Mouse (Mus musculus) neural tube, embryonic 14.5 days (tissue): ENCODE measurements around the gene Abhd17a. TPM values are rescaled to one million over a fixed set of nuclear protein-coding genes. Genes with fewer than 3 reads are reported as not detected.

Source experiments
- ATAC-seq: fragments of 200-750 bp; cut with Nextera tagmentation; 2 replicates; pipeline ENCODE4 v1.8.0; 2017; ENCODE audit warnings: low read depth, mild to moderate bottlenecking, moderate TSS enrichment, moderate library complexity
- H3K27ac ChIP-seq: fragments of 300-500 bp; sonication (generic); 2 replicates; pipeline ENCODE4 v1.5.1; 2014; ENCODE audit warnings: low read depth, mild to moderate bottlenecking, control low read depth, low read length, moderate library complexity, mixed read lengths
- H3K27me3 ChIP-seq: fragments of 300-500 bp; sonication (generic); 2 replicates; pipeline ENCODE4 v1.6.1; 2014; ENCODE audit warnings: low read length; ENCODE audit not compliant: control insufficient read depth, insufficient read depth
- H3K36me3 ChIP-seq: fragments of 300-500 bp; sonication (generic); 2 replicates; pipeline ENCODE4 v1.6.1; 2014; ENCODE audit warnings: low read length, mixed read lengths; ENCODE audit not compliant: control insufficient read depth, insufficient read depth
- H3K4me1 ChIP-seq: fragments of 300-500 bp; sonication (generic); 2 replicates; pipeline ENCODE4 v1.6.1; 2014; ENCODE audit warnings: low read length; ENCODE audit not compliant: control insufficient read depth, insufficient read depth
- H3K4me2 ChIP-seq: fragments of 300-500 bp; sonication (generic); 2 replicates; pipeline ENCODE4 v1.6.1; 2014; ENCODE audit warnings: mild to moderate bottlenecking, low read depth, low read length, control low read depth
- H3K4me3 ChIP-seq: fragments of 300-500 bp; sonication (generic); 2 replicates; pipeline ENCODE4 v1.5.1; 2014; ENCODE audit warnings: low read depth, low read length, control low read depth, mixed read lengths
- H3K9ac ChIP-seq: fragments of 300-500 bp; sonication (generic); replicated peaks from 2 replicates; pipeline ENCODE4 v1.6.1; 2014; ENCODE audit warnings: low read depth, mild to moderate bottlenecking, control low read depth, low read length, mixed read lengths
- H3K9me3 ChIP-seq: fragments of 300-500 bp; sonication (generic); 2 replicates; pipeline ENCODE4 v1.6.1; 2016; ENCODE audit warnings: low read length; ENCODE audit not compliant: control insufficient read depth
- WGBS: fragments of 180-500 bp; shearing (Covaris S2); extraction: QIAGEN DNeasy Blood & Tissue Kit; methylation state at CpG from one replicate; pipeline ENCODE4 v1.1.7; 2014; 5-methylcytosine and 5-hydroxymethylcytosine counted together
- polyA plus RNA-seq: library from polyadenylated mRNA; unstranded; fragments of >200 nt; fragmentation: Nextera tagmentation; extraction: Ambion mirVana; gene quantifications from 2 replicates; pipeline ENCODE4 v1.2.1, GENCODE M21; 2014

Abhd17a gene
- 144 and 155 TPM in 2 replicates for polyA plus RNA-seq

GRCm38 (mm10) chr10:80589879-80590854 lies at the start of gene Abhd17a:
TSS of gene Abhd17a (minus strand) at chr10:80590341.
- H3K4me3 ChIP-seq = peak within 1 kb of the TSS; percentile 79
- peaks cover 11% of the 10 kb centered on the region for H3K4me1 ChIP-seq
- no peaks in the 10 kb centered on the region for H3K9me3 ChIP-seq
- H3K27ac ChIP-seq = peak within 1 kb of the TSS; percentile 52; the same call in 1 of the 2 replicates
- H3K36me3 ChIP-seq = 0 out of 2 replicates have a peak, but pooled peaks cover 3% of the 10 kb centered on the region
- ATAC-seq = peak; percentile 96
- no peaks in the 10 kb centered on the region for H3K27me3 ChIP-seq
- H3K4me2 ChIP-seq = peak within 1 kb of the TSS; percentile 64
- peak within 1 kb of the TSS; percentile 86 for H3K9ac ChIP-seq
- WGBS = 1% methylated on average over 55 of the region's 73 CpGs

DNA sequence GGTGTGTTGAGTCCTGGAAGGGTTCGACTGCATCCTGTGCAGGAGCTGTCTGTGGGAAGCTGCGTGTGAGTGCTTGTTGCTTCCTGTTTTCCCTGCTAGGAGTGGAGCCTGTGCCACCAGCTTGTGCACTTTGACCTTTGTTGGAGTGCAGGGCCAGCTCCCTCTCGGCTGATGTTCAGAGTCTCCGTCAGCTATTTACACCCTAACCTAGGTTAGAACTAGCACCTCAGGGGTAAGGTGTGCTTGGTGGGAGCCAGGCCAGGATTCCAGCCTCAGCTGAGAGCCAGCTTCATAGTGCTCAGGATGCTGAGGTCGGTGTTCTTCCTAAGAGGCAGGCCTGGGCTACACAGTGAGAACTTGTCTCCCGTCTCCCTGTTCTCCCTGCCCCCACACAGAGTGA lies 45.2 kb upstream of the Abhd17a start:
- Histone ChIP-seq H3K4me2 (no peak overlapping the region), H3K4me1 (no peaks in the 10 kb centered on the region), H3K27ac (no peak overlapping the region), H3K9me3 (no peaks in the 10 kb centered on the region), H3K27me3 (no peaks in the 10 kb centered on the region), H3K4me3 (no peak overlapping the region), H3K9ac (no peak overlapping the region), H3K36me3 (peaks cover 48% of the 10 kb centered on the region)
- no peak for ATAC-seq
- WGBS = 90% methylated on average over 6 of the region's 6 CpGs

- no peak for ATAC-seq
Measured at GRCm38 (mm10) chr10:80628925-80629324, 38.8 kb upstream of the Abhd17a start.

GRCm38 (mm10) chr10:80627685-80628084 lies 37.5 kb upstream of the Abhd17a start:
- Histone ChIP-seq H3K27ac (no peak overlapping the region), H3K27me3 (no peaks in the 10 kb centered on the region), H3K4me1 (peaks cover 27% of the 10 kb centered on the region), H3K9me3 (no peaks in the 10 kb centered on the region), H3K4me3 (no peak overlapping the region), H3K9ac (no peak overlapping the region), H3K4me2 (no peak overlapping the region), H3K36me3 (no peaks in the 10 kb centered on the region)
- WGBS = 75% methylated on average over 2 of the region's 2 CpGs
- ATAC-seq = no peak

More at GRCm38 (mm10) chr10:80628925-80629324, 38.8 kb upstream of the Abhd17a start:
- Histone ChIP-seq H3K27me3 (no peaks in the 10 kb centered on the region), H3K36me3 (no peaks in the 10 kb centered on the region), H3K9ac (no peak overlapping the region), H3K9me3 (no peaks in the 10 kb centered on the region), H3K4me3 (no peak overlapping the region), H3K4me2 (no peak overlapping the region), H3K27ac (no peak overlapping the region), H3K4me1 (peaks cover 18% of the 10 kb centered on the region)
- WGBS = 82% methylated on average over 9 of the region's 9 CpGs

DNA sequence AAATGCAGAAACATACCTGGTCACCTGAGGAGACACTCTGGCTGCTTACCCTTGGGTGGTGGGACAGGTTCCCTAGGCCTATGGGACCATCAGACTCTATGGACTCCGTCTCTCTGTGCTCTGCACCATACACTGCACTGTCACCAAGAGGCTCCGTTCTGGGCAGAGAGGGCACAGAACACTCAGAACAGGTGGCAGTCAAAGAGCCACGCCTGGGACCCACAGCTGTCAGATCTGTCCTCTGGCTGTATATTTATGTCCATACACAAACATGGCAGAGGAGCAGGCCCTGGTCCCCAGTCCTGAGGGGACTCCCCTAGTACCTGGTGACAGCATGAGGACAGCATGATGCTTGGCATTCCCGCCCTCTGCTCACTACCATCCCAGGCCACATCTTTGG lies 35.6 kb upstream of the Abhd17a start:
- H3K9me3 ChIP-seq = no peaks in the 10 kb centered on the region
- no peak overlapping the region for H3K4me2 ChIP-seq
- no peak overlapping the region for H3K4me3 ChIP-seq
- H3K27me3 ChIP-seq = no peaks in the 10 kb centered on the region
- H3K9ac ChIP-seq = no peak overlapping the region
- H3K36me3 ChIP-seq = no peaks in the 10 kb centered on the region
- 94% methylated on average over 4 of the region's 4 CpGs for WGBS
- peaks cover 33% of the 10 kb centered on the region for H3K4me1 ChIP-seq
- no peak for ATAC-seq
- H3K27ac ChIP-seq = no peak overlapping the region

DNA sequence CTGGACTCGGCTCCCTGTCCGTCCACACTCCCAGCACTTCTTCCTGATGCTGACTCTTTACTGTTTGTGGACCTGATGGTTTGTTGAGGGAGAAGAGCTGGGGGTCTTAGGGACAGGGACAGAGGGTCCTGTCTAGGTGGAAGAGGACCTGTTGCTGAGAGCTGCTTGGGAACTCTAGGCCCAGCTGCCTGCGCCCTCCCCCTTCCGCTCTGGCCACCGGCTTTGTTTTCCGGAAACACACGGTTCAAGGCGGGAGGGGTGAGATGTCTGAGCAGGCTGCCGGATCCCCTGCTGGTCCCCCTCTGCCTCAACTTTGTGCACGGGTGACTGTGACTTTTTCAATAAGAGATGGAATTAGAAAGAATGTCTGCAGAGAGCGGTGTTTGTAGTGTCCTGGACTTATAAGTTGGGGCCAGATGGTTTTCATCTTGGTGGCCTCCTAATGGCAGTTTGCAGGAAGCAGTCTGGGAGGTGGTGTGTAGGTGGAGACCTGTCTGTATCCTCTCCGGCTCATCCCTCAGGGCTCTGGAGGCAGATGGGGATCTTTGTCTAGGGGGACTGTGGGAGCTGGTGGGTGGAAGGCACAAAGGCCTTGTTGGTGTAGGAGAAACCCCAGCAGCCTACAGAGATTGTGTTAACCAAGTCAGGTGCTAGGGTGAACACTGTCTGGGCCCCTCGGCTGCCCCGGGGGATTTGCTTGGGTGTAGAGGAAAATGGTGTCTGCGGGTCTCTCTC lies 33.5 kb upstream of the Abhd17a start:
- Histone ChIP-seq H3K4me3 (peak overlapping the region; percentile 80), H3K36me3 (no peaks in the 10 kb centered on the region), H3K4me1 (peaks cover 30% of the 10 kb centered on the region), H3K9me3 (no peaks in the 10 kb centered on the region), H3K4me2 (peak overlapping the region; percentile 99), H3K27me3 (no peaks in the 10 kb centered on the region), H3K9ac (peak overlapping the region; percentile 86), H3K27ac (peak overlapping the region; percentile 83)
- ATAC-seq = no peak
- 18% methylated on average over 15 of the region's 15 CpGs for WGBS

DNA sequence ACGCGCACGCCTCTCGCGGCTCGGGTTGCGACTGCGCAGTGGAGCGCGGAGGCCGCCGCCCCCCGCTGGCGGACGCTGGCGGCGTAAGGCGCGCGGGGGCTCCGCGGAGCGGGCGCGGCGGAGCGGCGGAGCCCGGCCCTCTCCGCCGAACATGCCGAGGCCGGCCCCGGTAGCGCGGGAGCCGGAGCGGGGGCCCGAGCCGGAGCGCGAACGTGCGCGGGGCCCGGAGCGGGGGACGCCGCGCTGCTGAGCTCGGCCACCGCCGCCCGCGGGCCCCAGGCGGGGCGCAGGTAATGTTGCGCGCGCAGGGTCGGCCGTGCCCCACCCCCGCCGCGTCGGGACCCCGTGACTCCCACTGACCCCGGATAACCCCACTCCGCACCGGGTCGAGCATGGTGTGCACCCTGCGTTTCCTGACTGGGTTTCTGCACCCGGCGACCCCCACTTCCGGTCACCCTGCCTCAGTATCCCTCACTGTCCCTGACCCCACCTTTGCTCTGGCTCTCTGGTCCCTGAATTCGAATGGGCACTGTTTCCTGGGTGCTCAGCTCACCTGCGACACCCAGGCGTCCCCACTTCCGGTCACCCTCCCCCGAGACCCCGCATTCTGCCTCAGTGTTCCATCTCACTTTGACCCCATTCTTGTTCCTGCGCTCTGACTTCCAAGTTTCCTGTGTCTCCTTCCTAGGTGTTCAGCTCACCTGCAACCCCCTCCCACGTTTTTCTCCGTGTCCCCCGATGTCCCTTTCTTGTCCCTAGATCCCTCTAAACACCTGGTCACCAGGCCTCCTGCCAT lies 32.7 kb upstream of the Abhd17a start, which contains the start of gene Csnk1g2:
Csnk1g2 (plus strand) TSS at position 178 of the 796 bp plus-strand sequence.
- Histone ChIP-seq H3K9ac (peak within 1 kb of the TSS; percentile 86), H3K4me3 (peak within 1 kb of the TSS; percentile 80), H3K27me3 (no peaks in the 10 kb centered on the region), H3K4me1 (peaks cover 29% of the 10 kb centered on the region), H3K9me3 (no peaks in the 10 kb centered on the region), H3K27ac (peak within 1 kb of the TSS; percentile 95), H3K36me3 (no peaks in the 10 kb centered on the region), H3K4me2 (peak within 1 kb of the TSS; percentile 99)
- ATAC-seq = no peak; the same call in 1 of the 2 replicates
- under 1% methylated on average over 80 of the region's 85 CpGs for WGBS

GRCm38 (mm10) chr10:80621940-80622660 lies 32.0 kb upstream of the Abhd17a start:
- H3K9me3 ChIP-seq = no peaks in the 10 kb centered on the region
- H3K36me3 ChIP-seq = no peaks in the 10 kb centered on the region
- peaks cover 29% of the 10 kb centered on the region for H3K4me1 ChIP-seq
- peak overlapping the region; percentile 80 for H3K4me3 ChIP-seq
- H3K4me2 ChIP-seq = peak overlapping the region; percentile 70
- ATAC-seq = peak; percentile 94
- H3K9ac ChIP-seq = peak overlapping the region; percentile 86
- H3K27ac ChIP-seq = peak overlapping the region; percentile 95
- no peaks in the 10 kb centered on the region for H3K27me3 ChIP-seq
- whole genome bisulfite sequencing = under 1% methylated on average over 64 of the region's 64 CpGs
